Mouse (Mus musculus) liver, embryonic 14.5 days (tissue): ENCODE results near the gene Kctd4.

Experiments used
- CTCF ChIP-seq: IDR thresholded peaks from 2 replicates; pipeline ENCODE4 v1.5.1; 2016; ENCODE audit warnings: antibody characterized with exemption, low read depth, control low read depth
- EP300 ChIP-seq: IDR thresholded peaks from 2 replicates; pipeline ENCODE4 v1.6.1; 2016; ENCODE audit warnings: antibody characterized with exemption, low read depth

GRCm38 (mm10) chr14:75963215-75963614 lies 8.4 kb downstream of the Kctd4 start:
- TF ChIP-seq CTCF: no peak
- no peak for TF ChIP-seq EP300
